In the genomic region with DNA sequence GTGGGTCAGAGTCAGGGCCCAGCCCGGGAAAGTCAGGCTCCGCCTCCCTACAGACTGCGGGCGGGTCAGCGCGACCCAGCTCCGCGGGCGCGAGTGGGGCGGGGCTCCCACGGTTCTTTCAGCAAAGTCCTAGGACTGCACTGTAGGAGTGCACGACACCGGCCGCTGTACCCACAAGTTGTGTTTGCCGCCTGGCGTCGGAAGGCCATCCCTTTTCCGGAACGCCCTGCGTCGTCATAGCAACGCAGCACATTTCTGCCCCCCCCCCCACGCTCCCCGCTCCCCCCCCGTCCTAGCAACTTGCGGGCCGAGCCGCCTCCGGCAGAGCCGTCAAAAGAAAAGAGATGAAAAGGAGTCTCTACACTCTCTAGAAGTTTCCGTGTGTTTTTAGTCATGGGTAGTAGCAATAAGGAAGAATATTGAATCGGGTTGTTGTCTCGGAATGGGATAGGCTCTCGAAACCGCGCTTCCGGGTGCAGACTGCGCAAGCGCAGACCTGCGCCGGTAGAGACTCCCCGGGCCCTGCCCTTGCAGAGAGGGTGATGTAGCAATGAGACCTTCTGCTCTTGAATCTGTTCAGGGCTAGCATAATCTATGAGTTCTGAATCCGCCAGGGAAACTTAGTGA, we compare ENCODE assay signal across 8 mouse cellular contexts. TPM values are rescaled to one million over a fixed set of nuclear protein-coding genes. Genes with fewer than 3 reads are reported as not detected.
DNase-seq lines count a peak whose midpoint lies in the region; ATAC-seq and TF ChIP-seq lines count a peak whose summit lies in the region.

A gene (minus strand): TSS at position 489 of the 627 bp plus-strand sequence.

- WGBS in bone marrow, adult 2 months = under 1% methylated on average over 44 of the region's 44 CpGs
- under 1% methylated on average over 44 of the region's 44 CpGs for WGBS in embryonic facial prominence, embryonic 15.5 days
- under 1% methylated on average over 44 of the region's 44 CpGs for WGBS in heart, embryonic 10.5 days
- whole genome bisulfite sequencing in kidney, embryonic 15.5 days = under 1% methylated on average over 44 of the region's 44 CpGs

- ATAC-seq in embryonic facial prominence, embryonic 15.5 days (ENCODE audit: insufficient number of reproducible peaks, low FRiP score, low TSS enrichment, low read depth) = peak; percentile 94
- ATAC-seq in kidney, embryonic 15.5 days (replicated peaks; ENCODE audit: low FRiP score) = peak; percentile 95
- ATAC-seq in monocyte, adult 5-6 weeks (replicated peaks; ENCODE audit: insufficient number of reproducible peaks, low FRiP score, low TSS enrichment, poor library complexity, severe bottlenecking) = peak; percentile 83

- H3K4me1 ChIP-seq in bone marrow, adult 2 months (ENCODE audit: control insufficient read depth, insufficient read depth, low read length) = no peaks in the 10 kb centered on the region
- H3K4me1 ChIP-seq in embryonic facial prominence, embryonic 15.5 days = no peaks in the 10 kb centered on the region; the same call in 1 of the 2 replicates
- 0 out of 2 replicates have a peak, but pooled peaks cover 3% of the 10 kb centered on the region for H3K4me1 ChIP-seq in heart, embryonic 10.5 days
- peaks cover 3% of the 10 kb centered on the region; the same call in 1 of the 2 replicates for H3K4me1 ChIP-seq in kidney, embryonic 15.5 days

- H3K9me3 ChIP-seq in embryonic facial prominence, embryonic 15.5 days (replicated peaks) = no peaks in the 10 kb centered on the region
- H3K9me3 ChIP-seq in heart, embryonic 10.5 days = no peaks in the 10 kb centered on the region
- H3K9me3 ChIP-seq in kidney, embryonic 15.5 days (replicated peaks) = no peaks in the 10 kb centered on the region

- no peaks in the 10 kb centered on the region for H3K27me3 ChIP-seq in embryonic facial prominence, embryonic 15.5 days
- H3K27me3 ChIP-seq in heart, embryonic 10.5 days (ENCODE audit: insufficient read depth, poor library complexity, severe bottlenecking) = no peaks in the 10 kb centered on the region
- H3K27me3 ChIP-seq in kidney, embryonic 15.5 days = no peaks in the 10 kb centered on the region

- TF ChIP-seq CTCF in bone marrow, adult 2 months (IDR thresholded peaks at IDR 0.05; ENCODE audit: control insufficient read depth, insufficient read depth, low read length) = no peak

- peak within 1 kb of the TSS; percentile 61 for H3K4me2 ChIP-seq in embryonic facial prominence, embryonic 15.5 days (replicated peaks)
- peak within 1 kb of the TSS; percentile 77 for H3K4me2 ChIP-seq in kidney, embryonic 15.5 days

- 0 out of 2 replicates have a peak, but pooled peaks have one; percentile 16 for TF ChIP-seq POLR2A in bone marrow, adult 2 months (IDR thresholded peaks at IDR 0.05; ENCODE audit: borderline replicate concordance, control insufficient read depth, low read depth, low read length)

- H3K27ac ChIP-seq in bone marrow, adult 2 months (ENCODE audit: control insufficient read depth, insufficient read depth, low read depth, low read length, poor library complexity) = peak within 1 kb of the TSS; percentile 64
- peak within 1 kb of the TSS; percentile 77 for H3K27ac ChIP-seq in embryonic facial prominence, embryonic 15.5 days (replicated peaks)
- peak within 1 kb of the TSS; percentile 83 for H3K27ac ChIP-seq in heart, embryonic 10.5 days
- H3K27ac ChIP-seq in kidney, embryonic 15.5 days = peak within 1 kb of the TSS; percentile 76

- no peaks in the 10 kb centered on the region for H3K36me3 ChIP-seq in embryonic facial prominence, embryonic 15.5 days
- 0 out of 2 replicates have a peak, but pooled peaks cover under 1% of the 10 kb centered on the region for H3K36me3 ChIP-seq in heart, embryonic 10.5 days
- 0 out of 2 replicates have a peak, but pooled peaks cover 4% of the 10 kb centered on the region for H3K36me3 ChIP-seq in kidney, embryonic 15.5 days

- H3K4me3 ChIP-seq in bone marrow, adult 2 months (replicated peaks; ENCODE audit: control insufficient read depth, low read depth, low read length) = peak within 1 kb of the TSS; percentile 75
- H3K4me3 ChIP-seq in embryonic facial prominence, embryonic 15.5 days (replicated peaks) = peak within 1 kb of the TSS; percentile 65
- H3K4me3 ChIP-seq in heart, embryonic 10.5 days = peak within 1 kb of the TSS; percentile 71
- peak within 1 kb of the TSS; percentile 69 for H3K4me3 ChIP-seq in kidney, embryonic 15.5 days (replicated peaks)

- DNase-seq in 416B (ENCODE audit: low read depth) (peak; percentile 90), liver (peak; percentile 90)
- peak; percentile 94 for DNase-seq in heart, embryonic 10.5 days (ENCODE audit: low spot score)
- DNase-seq in spleen, postnatal 4 days (ENCODE audit: low spot score in 2 of 2) = peak; percentile 84 to 92

- H3K9ac ChIP-seq in embryonic facial prominence, embryonic 15.5 days = peak within 1 kb of the TSS; percentile 39; the same call in 1 of the 2 replicates
- peak within 1 kb of the TSS; percentile 49 for H3K9ac ChIP-seq in kidney, embryonic 15.5 days

RNA-seq across cellular contexts. Expression of the gene that starts here (rescaled TPM):
- polyA plus RNA-seq in bone marrow, adult 2 months (2011; ENCODE audit: insufficient read depth, insufficient read length, low replicate concordance, missing spikeins) = 0.56 and 1.6 TPM in 2 replicates
- polyA plus RNA-seq in embryonic facial prominence, embryonic 15.5 days (2015; fragmentation: Nextera tagmentation; extraction: Ambion mirVana) = not detected in 2 replicates
- 0.20 and 0.43 TPM in 2 replicates for polyA plus RNA-seq in heart, embryonic 10.5 days (2016; fragmentation: Nextera tagmentation; extraction: Ambion mirVana)
- polyA plus RNA-seq in kidney, embryonic 15.5 days (2015; fragmentation: Nextera tagmentation; extraction: Ambion mirVana) = 0.22 and 0.67 TPM in 2 replicates
- total RNA-seq in monocyte, adult 5-6 weeks (2017) = 1.2 to 7.4 TPM in 2 of 3 replicates, not detected in the other

Comparison
In these comparisons a context has a peak if more than half of its experiments do, and no peak if none do; other contexts are left out.
1. Peak in every context shown above with its lines: DNase-seq, ATAC-seq, H3K4me3 ChIP-seq and H3K27ac ChIP-seq.
2. Peak in ATAC-seq, H3K4me3 ChIP-seq, H3K27ac ChIP-seq, H3K9ac ChIP-seq and H3K4me2 ChIP-seq in embryonic facial prominence, embryonic 15.5 days; RNA of the gene not detected or under 1 TPM.
3. Peak in DNase-seq, H3K4me3 ChIP-seq and H3K27ac ChIP-seq in heart, embryonic 10.5 days; RNA of the gene not detected or under 1 TPM.
4. Peak in ATAC-seq, H3K4me3 ChIP-seq, H3K27ac ChIP-seq, H3K9ac ChIP-seq and H3K4me2 ChIP-seq in kidney, embryonic 15.5 days; RNA of the gene not detected or under 1 TPM.